Mouse (Mus musculus) heart, postnatal 25 days (tissue): ENCODE data around the gene Myl7. TPM values are rescaled to one million over a fixed set of nuclear protein-coding genes. Genes with fewer than 3 reads are reported as not detected.
A peak's percentile ranks its signal among the peaks of the same experiment; 100 is the strongest.
"Not testable (repeated sequence)": the region's sequence is repeated elsewhere in the genome, so short reads cannot be mapped to it uniquely, and the experiment has no call there.

Experiments used
- DNase-seq: peaks from one replicate; pipeline ENCODE4 v3.0.0; 2022; ENCODE audit warnings: low spot score
- intact Hi-C: fragments of 180-260 bp; cut with DNase I; formaldehyde crosslinking; loops from one replicate; pipeline ENCODE4 v1.15.1; 2025
- total RNA-seq, 2 experiments: library from RNA; stranded (reverse); gene quantifications; 2 replicates each; pipeline ENCODE4 v1.2.3; 2021

The Myl7 gene
- total RNA-seq, 2 experiments from 2014 or later = 742 to 813 TPM

DNA sequence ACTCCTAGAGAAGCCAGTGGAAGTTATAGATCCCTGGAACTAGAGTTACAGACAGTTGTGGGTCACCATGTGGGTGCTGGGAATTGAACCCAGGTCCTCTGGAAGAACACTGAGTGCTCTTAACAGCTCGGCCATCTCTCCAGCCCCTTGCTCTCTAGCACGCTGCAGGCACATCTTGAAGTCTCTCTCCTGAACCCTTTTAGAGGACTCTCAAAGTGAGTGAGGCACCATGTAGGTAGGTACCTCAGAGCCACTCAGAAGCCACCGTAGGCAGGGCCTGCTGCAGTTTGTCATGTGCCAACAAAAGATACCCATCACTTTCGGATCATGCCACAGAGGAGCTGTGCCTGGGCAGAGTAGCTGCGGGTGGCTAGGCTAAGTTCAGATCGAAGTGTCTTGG lies 6.3 kb upstream of the Myl7 start:
- no peak for DNase-seq
- intact Hi-C loops = no loop called here

DNA sequence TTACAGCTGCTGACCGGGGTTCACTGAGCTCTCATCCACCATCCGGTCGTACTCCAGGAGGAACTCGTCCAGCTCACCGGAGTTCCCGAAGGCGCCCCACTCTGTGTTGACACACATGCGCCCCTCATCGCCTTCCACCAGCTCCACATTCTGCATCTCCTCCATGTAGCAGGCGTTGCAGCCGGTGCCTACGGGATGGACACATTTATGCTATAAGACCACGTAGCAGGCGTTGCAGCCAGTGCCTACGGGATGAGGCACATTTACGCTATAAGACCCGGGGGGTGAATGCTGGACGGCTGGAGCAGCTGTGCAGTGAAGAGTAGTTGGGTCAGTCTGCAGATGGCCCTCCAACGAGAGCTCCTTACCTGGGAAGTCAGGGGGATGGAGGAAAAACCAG lies 5.8 kb upstream of the Myl7 start:
- DNase-seq = no peak
- intact Hi-C loops = no loop called here

DNA sequence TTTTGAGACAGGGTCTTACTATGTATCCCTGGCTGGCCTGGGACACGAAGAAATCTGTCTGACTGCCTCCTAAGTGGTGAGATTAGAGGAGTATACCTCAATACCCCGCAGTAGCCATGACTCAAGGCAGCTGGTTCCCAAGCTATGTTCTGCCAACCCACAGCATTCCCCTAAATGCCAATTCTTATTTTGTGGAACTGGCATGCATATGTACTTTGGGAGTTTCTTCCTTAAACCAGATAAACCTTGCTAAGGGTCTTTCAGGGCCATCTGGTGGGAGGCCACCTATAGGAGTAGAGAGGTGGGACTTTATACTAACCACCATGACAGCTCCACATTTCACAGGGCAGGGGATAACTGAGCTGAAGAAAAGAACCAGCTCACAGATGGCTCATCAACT lies 5.3 kb upstream of the Myl7 start:
- intact Hi-C loops = no loop called here
- no peak for DNase-seq

DNA sequence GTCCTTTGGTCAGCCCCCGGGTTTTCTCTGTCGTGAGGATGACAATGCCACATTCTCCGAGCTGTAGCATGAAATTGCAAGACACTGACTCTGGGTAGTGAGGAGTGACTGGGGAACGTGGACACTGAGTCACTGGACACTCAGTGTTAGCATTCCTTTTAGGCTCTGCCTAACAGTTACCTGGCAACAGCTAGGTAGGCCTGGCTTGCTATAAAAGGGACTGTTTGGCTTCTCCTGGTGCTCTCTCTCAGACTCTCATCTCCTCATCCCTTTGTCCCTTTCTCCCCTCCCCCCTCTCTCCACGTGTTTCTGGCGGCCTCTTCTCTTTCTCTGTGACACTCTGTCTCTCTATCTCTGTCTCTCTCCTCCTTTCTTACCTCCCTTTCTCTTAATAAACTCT lies 3.8 kb upstream of the Myl7 start:
- intact Hi-C loops = no loop called here
- DNase-seq = no peak

DNA sequence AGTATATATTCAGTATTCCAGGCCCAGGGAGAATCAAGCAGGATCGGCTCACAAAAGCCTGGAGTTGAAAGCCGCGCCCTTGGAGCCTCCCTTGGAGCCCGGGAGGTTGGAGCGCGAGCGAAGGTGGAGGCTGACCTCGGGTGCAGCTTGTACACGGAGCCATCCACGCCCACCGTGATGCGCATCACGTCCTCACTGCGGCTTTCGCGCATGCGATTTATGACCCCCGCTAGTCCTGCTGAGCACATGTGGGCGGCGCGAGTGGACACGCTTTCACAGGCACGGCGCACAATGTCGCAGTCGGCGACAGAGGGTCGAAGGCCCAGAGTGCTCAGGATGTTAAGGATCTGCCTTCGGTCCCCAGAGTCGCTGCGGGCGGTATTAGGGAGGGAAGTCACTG lies 3.4 kb upstream of the Myl7 start:
- intact Hi-C loops = no loop called here
- no peak for DNase-seq

DNA sequence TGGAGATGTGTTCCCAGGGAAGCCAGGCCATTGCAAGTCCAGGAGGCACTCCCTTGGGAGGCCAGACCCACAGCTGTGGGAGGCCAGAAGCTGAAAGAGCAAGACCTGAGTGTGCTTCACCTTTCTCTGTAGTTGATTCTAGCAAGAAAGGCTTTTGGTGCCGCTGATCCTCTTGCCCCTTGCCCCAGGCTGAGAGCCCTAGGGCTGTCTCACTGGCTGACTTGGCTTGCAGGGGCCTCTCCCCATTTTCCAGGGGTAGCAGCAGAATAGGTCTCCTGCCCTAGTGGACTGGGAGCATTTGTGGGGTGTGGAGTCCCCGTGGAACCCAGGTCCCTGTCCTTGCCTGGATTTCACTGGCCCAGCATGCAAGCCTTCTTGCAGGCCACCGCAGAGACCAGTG lies 2.7 kb upstream of the Myl7 start:
- intact Hi-C loops = no loop called here
- no peak for DNase-seq

DNA sequence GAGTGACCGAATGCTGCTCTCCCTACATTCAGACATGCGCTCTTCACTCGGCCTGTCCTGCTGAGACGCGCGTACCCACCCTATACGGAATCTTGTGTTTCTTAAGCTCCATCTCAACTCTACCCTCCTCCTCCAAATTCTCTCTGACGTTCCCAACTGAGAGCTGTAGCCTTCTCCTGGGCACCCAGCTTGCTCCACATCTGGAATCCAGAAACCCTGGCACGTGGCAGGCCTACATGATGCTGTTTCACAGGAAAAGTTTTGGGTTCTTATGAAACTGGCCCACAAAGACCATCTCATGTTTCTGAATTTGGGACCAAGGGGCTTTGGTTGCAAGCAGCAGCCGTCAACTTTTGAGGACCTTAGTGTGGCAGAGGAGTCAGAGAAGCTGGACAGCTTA lies 704 bp upstream of the Myl7 start:
- intact Hi-C loops = no loop called here
- no peak for DNase-seq

DNA sequence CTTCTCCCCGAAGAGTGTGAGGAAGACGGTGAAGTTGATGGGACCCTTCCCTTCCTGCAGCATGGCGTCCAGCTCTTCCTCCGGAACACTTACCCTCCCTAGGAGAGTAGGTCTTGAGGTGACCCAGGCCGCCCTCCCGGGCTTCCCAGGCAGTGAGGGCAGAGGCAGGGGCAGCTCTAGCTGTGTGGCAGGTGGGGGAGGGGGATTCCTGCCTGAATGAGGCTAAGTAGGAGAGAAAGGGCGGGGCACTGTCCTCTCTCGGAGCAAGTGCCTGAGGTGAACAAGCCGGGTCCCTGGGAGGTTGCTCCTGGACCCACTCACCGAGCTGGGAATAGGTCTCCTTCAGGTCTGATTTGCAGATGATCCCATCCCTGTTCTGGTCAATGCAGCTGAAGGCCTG lies 743 bp downstream of the Myl7 start:
- DNase-seq = no peak
- intact Hi-C loops = no loop called here

DNA sequence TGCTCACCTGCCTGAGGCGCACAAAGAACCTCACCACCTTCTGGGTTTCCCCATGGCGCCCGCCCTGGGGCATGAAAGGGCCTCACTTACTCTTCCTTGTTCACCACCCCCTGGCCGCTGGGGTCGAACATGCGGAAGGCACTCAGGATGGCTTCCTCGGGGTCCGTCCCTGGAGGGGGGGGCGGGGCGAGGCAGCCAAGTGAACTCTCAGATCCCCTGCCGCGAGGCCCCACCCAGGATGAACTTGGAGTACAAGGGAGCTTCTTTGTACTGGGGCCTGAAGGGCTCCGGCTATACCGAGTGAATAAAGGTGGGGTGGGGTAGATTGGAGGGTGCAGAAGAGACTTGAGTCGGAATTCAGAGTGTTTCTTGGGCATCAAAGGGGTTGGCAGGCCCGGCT lies 1.4 kb downstream of the Myl7 start:
- no peak for DNase-seq

DNA sequence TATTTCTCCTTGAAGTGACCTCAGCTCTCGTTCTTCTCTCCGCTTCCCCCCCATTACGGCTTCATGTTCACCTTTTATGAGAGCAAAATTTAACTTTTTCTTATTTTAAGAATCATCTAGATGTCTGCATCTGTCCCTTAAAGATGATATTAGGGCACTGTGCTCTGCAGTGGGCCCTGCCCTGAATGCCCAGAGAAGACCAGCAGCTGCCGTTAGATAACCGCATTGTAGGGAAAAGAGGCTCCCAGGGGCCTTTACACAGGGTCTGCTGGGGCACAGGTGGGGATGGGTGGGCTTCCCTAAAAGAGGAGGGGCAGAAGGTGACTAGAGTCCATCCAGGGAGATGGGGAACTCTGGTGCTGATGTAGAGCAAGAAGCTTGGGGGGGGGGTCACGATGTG lies 4.8 kb downstream of the Myl7 start:
- intact Hi-C loops = no loop called here
- DNase-seq = no peak

More for the DNA sequence above, 1.4 kb downstream of the Myl7 start:
- intact Hi-C loops = no loop called here

DNA sequence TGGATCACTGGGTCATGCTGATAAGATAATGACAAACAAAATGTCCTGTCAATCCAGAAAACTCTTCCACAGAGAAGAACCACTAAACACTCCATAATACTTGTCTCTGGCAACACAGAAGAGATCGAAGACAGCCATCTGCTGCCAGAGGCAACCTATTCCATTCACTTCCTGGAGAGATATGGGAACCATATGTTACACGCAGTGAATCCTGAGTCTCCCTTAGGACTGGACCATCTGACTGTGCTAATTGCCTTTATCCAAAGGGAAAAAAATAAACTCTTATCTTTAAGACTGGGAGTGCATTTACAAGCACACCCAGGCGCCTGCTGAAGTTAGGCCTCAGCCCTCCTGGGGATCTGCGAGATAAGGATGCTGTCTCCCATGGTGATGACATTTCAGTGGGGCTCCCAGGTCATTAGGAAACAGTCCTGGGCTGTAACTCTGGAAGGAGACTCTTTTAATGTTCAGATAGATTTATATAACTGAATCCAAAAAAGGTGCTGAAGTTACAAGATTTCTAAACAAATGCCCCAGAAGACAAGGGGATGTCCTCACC lies 5.7 kb downstream of the Myl7 start:
- intact Hi-C loops = no loop called here
- DNase-seq = no peak

DNA sequence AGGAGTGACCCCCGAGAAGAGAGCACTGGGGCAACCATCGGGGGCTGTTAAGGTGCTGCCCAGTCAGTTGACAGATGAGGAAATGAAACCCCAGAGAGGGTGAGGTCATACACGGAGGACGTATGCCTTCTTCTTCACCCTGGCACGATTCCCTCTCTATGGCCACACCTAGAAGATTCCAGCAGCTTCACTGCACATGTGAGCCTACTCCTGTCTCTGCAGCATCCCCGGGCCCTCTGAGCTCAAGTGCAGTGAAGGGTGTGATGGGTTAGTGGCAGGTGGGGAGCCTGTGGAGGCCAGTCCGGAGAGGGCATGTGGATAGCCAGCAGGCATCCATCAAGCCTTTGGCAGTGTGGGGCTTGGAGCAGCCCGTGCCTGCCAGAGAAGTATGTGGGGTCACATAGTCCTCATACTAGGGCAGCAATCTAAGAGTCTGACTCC lies 6.4 kb downstream of the Myl7 start:
- peak; percentile 26 for DNase-seq
- intact Hi-C loops = no loop called here

DNA sequence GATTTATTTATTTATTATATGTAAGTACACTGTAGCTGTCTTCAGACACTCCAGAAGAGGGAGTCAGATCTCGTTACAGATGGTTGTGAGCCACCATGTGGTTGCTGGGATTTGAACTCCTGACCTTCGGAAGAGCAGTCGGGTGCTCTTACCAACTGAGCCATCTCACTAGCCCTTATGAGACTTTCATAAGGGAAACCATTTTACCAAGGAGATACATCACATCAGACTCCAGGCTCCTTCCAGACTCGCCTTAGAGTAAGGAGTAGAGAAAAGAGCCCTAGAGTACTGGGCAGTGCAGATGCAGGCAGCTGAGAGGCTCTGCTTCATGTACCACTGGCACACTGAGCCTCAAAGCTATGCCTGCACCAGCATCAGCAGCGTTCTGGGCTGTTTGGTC lies 10.0 kb downstream of the Myl7 start:
- intact Hi-C loops = loop anchor here (5.0 kb wide), 3 partner anchors 101 to 401 kb away; partner anchors contain the start of genes Dbnl and Mrps24

DNA sequence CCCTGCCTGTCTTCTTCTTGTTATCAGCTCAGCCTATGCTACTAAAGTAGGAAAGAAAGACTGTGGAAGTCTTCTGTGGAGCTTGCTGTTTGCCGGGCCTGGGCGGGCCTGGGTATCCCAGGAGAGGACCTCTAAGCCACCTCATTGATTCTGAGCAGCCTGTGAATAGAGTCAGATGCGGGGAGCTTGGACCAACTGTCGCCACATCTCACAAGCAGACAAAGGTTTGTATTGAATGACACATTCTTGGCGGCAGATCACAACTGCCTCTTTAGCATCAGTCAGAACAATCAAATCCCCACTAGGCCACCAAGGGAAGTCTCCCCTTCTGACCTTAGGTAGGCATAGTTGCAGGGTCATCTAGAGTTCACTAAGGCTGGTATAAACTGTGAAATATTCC lies 11.3 kb downstream of the Myl7 start:
- intact Hi-C loops = loop anchor here (2.0 to 5.0 kb wide), 4 partner anchors 50 to 400 kb away; partner anchors contain the start of genes Dbnl and Mrps24
- DNase-seq = no peak

More for the DNA sequence above, 10.0 kb downstream of the Myl7 start:
- DNase-seq = not testable (repeated sequence)

DNA sequence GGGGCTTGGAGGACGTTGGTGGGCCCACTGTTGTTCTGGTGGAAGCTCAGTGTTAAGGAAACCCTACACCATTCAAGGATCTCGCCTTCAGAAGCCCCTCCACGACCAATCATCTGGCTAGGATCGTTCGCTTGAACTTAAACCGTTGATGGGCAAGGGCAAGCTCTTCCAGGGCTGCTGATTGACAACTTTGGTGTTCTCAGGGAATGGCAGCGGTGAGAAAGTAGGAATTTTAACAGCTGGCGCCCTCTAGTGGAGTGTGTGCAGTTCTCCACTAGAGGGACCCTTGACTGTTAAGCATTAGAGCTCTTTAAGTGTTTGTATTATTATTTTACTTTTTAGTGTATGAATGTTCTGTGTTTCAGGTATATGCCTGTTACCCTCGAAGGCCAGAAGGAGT lies 12.4 kb downstream of the Myl7 start:
- DNase-seq = no peak
- intact Hi-C loops = loop anchor here (2.0 to 5.0 kb wide), 4 partner anchors 49 to 399 kb away; partner anchors contain the start of genes Dbnl and Mrps24

DNA sequence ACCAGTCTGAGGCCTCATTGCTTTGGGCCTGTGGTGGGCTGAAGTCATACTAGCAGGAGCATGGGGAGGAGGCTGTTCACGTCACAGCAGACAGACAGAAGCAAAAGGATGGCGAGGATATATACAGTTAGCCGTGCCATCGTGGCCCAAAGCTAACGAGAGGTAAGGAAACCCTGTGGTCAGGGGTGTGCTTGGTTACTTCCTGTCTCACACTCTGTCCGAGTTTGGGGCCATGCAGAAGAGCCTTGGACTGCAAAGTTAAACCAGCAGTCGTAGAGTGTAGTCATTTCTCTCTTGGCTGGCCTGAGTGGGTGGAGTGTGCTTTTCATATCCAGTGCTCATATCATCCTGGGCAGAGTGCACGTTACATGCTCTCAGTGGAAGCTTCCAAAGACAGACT lies 16.1 kb downstream of the Myl7 start:
- intact Hi-C loops = loop anchor here (5.0 kb wide), 1 partner anchor 70 kb away; the partner anchor contains the start of gene Gck
- DNase-seq = no peak

DNA sequence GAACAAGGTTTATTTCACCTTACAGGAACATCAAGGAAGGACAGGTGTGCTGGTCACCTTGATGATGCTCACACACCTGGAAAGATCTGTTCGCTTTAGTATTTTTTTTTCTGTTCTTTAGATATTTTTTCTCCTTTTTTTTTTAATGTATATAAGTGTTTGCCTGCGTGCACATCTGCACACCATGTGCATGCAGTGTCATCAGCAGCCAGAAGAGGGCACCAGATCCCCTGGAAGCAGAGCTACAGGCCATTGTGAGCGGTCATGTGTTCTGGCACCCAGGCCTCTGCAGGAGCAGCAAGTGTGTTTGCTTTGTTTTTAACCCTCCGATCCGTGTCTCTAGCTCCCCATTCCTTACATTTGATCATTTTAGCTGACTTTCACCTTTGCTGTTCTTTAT lies 18.7 kb downstream of the Myl7 start:
- intact Hi-C loops = loop anchor here (5.0 kb wide), 2 partner anchors 43 to 72 kb away; partner anchors contain the start of genes Gck and Polm
- DNase-seq = no peak

DNA sequence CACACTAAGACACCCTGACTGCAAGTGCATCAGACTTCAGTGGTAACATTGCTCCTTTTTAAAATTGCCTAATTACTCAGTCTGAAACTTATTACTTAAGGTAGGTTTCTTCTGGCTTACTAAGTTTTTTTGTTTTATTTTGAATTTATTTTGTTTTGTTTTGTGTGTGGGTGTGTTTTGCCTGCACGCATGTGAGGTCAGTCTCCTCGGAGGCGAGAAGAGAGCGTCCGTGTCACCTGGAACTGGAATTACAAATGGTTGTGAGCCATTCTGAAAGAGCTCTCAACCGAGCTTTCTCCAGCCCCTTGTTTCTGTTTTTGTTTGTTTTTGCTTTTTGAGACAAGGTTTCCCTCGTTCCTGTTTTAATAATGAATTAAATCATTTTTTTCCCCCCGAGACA lies 19.9 kb downstream of the Myl7 start:
- intact Hi-C loops = loop anchor here (5.0 kb wide), 1 partner anchor 41 kb away; the partner anchor contains the start of gene Polm
- no peak for DNase-seq

DNA sequence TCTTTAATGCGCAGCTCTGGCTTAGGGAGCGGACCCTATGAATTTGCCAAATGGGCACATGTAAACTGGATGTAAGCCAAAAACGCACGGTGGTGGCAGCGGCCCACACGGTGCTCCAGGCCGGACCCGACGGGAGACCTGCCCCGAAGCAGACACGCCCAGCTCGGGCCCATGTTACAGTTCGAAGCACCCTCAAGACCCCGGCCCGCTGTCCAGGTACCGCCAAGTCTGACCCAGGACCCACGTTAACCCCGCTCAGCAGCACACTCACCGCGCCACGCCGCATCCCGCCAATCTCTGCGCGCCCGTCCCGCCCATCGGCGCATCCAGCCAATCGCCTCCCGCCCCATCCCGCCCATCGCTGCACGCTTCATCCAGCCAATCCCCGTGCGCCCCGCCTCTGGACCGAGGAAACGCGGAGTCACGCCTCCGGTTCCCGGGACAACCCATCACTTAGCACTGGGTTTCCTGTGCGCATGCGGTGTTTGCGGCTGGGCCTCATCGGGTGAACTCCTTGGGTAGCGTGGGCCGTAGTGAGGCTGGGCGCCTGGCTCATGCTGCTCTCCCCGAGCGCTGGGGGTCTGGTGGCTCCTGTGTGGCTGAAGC lies 20.6 kb downstream of the Myl7 start, which contains the start of gene Pold2:
Gene Pold2, minus strand, starts transcription at position 372 of the 606 bp plus-strand sequence.
- intact Hi-C loops = loop anchor here (5.0 kb wide), 1 partner anchor 41 kb away; the partner anchor contains the start of gene Polm
- DNase-seq = peak; percentile 97

DNA sequence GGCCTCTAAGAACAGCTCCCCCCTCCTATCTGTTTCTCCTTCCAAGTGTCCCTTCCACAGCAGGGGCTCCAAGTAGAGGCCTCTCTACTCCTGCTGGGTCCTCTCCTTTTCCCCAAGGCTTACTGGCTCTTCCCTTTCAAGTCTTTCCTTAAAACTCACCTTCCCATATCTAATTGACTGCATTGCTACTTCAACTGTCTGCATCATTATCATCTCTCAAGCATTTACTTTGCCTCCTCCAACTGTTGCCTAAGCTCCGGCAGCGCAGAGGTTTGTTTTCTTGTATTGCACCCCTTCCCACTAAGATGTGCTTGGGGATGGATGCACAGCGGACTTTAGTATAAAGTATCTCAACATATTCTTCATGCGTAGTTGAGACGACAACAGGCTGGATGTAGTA lies 21.2 kb downstream of the Myl7 start:
- DNase-seq = no peak
- intact Hi-C loops = loop anchor here (5.0 kb wide), 1 partner anchor 40 kb away; the partner anchor contains the start of gene Polm

DNA sequence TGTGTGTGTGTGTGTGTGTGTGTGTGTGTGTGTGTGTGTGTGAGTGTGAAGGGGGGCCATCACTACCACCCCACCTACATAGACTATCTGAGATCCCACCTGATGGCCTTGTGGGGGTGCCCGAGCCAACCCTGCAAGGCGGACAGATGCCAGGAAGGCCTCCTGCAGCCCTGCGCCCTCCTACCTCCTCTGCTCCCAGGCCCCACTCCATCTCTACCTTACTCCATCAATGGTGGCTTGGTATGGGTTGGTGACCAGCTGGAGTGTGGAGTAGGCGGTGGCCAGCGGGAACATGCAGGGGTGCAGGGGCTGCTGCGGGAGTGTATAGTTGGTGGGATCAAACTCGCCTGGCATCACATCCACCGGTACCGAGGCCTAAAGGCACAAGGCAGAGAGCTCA lies 25.4 kb downstream of the Myl7 start:
- intact Hi-C loops = no loop called here
- DNase-seq = no peak
